Mouse (Mus musculus) G1E (cell line): Measurements from ENCODE around the gene Hspbp1. TPM values are rescaled to one million over a fixed set of nuclear protein-coding genes. Genes with fewer than 3 reads are reported as not detected.

Experiments
- ATAC-seq: 2 replicates; pipeline ENCODE4 v1.8.0; 2016; ENCODE audit warnings: mild to moderate bottlenecking; ENCODE audit not compliant: insufficient number of reproducible peaks, poor library complexity, low FRiP score, severe bottlenecking; ENCODE audit errors: extremely low read depth
- DNase-seq: peaks from one replicate; pipeline ENCODE4 v3.0.0; 2012; ENCODE audit warnings: low spot score
- H3K27me3 ChIP-seq: 2 replicates; pipeline ENCODE4 v1.6.1; 2012; ENCODE audit warnings: mild to moderate bottlenecking, low read length, inconsistent platforms; ENCODE audit not compliant: insufficient read depth
- H3K36me3 ChIP-seq: replicated peaks from 2 replicates; pipeline ENCODE3; 2012; ENCODE audit warnings: mild to moderate bottlenecking, inconsistent platforms
- H3K4me1 ChIP-seq: 2 replicates; pipeline ENCODE4 v1.6.1; 2012; ENCODE audit warnings: low read depth, low read length, inconsistent platforms, mixed read lengths; ENCODE audit not compliant: insufficient read depth
- H3K4me3 ChIP-seq: 2 replicates; pipeline ENCODE4 v1.5.1; 2012; ENCODE audit warnings: low read depth, mild to moderate bottlenecking, inconsistent platforms, low read length, moderate library complexity, mixed read lengths
- H3K9me3 ChIP-seq: replicated peaks from 2 replicates; pipeline ENCODE4 v1.6.1; 2012; ENCODE audit warnings: inconsistent platforms
- CTCF ChIP-seq: IDR thresholded peaks from 2 replicates; pipeline ENCODE4 v1.5.1; 2012; ENCODE audit warnings: low read depth, low read length, inconsistent platforms, mixed read lengths
- GATA1 ChIP-seq: IDR thresholded peaks from 2 replicates; pipeline ENCODE4 v1.6.1; 2012; ENCODE audit warnings: borderline replicate concordance, low read length, inconsistent platforms, mixed read lengths
- GATA2 ChIP-seq: IDR thresholded peaks from 2 replicates; pipeline ENCODE4 v1.6.1; 2012; ENCODE audit warnings: low read depth, low read length, inconsistent platforms, borderline replicate concordance
- POLR2AphosphoS5 ChIP-seq: IDR thresholded peaks from 2 replicates; pipeline ENCODE4 v1.6.1; 2012; ENCODE audit warnings: low read depth, low read length, inconsistent platforms; ENCODE audit not compliant: insufficient replicate concordance
- TAL1 ChIP-seq: conservative IDR thresholded peaks from 2 replicates; pipeline ENCODE4 v1.6.1; 2012; ENCODE audit warnings: low read depth, low read length, inconsistent platforms, mixed read lengths
- polyA plus RNA-seq: library from polyadenylated mRNA; stranded (reverse); fragments of >175 nt; gene quantifications from 2 replicates; pipeline ENCODE4 v1.2.3, GENCODE M21; 2012
- total RNA-seq, 2 experiments: library from RNA; stranded (forward) in 1 of 2; stranded (reverse) in 1 of 2; fragments of 200-1000 nt in 1 of 2; fragments of >200 nt in 1 of 2; fragmentation: Nextera tagmentation in 1 of 2; gene quantifications; 2 replicates each; pipeline ENCODE4 v1.2.3; 2014 to 2017

The Hspbp1 gene
- total and polyA plus RNA-seq, 3 experiments: 26.5 to 124 (median 55.3) TPM

DNA sequence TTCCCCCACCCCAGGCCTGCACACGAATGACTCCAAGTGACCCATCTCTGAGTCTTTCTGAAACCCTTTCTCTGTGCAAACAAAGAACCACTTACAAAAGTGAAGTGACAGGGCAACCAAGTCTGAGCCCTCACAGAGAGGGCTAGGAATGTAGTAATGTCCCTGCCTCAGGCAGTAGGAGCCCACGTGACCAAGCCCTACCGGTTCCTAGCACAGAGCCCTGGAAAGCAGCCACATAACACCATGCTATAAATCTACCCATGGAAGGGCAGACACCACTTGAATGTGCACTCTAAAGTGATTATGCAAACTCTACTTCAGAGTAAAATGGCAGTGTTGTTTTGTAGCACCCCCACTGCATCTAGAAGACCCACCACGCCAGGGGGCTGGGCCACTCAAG, 12.9 kb downstream of the Hspbp1 start:
- Histone ChIP-seq H3K9me3 (no peaks in the 10 kb centered on the region), H3K36me3 (peaks cover 92% of the 10 kb centered on the region), H3K27me3 (no peaks in the 10 kb centered on the region), H3K4me1 (peaks cover 59% of the 10 kb centered on the region), H3K4me3 (no peak overlapping the region)
- no peak for ATAC-seq
- DNase-seq: no peak
- no peak for TF ChIP-seq POLR2AphosphoS5
- no peak for TF ChIP-seq TAL1
- TF ChIP-seq GATA2: no peak
- TF ChIP-seq GATA1: no peak
- TF ChIP-seq CTCF: no peak

DNA sequence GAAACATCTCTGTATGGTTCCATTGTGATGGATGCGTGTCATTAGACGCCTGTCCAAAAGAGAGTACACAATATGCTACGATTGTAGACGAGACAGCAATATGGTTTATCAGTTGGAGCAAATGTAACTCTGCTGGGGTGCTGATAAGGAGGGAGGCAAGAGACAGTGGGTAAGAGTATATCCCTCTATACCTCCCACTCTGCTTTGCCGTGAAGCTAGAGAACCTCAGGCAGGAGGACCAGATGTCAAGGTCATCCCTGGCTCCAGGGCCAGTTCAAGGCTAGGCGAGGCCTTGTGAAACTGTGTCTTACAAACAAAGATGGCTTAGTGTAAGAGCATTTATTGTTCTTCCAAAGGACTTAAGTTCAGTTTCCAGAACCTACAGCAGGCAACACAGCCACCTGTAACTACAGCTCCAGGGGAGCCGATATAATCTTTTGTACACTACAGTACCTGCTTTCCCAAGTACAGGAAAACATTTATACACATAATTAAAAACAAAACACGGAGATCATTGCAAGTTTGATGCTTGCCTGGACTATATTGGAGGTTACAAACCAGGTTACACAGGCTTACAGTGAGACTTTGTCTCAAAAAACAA, 14.1 kb downstream of the Hspbp1 start:
- Histone ChIP-seq H3K27me3 (no peaks in the 10 kb centered on the region), H3K36me3 (peaks cover 94% of the 10 kb centered on the region), H3K4me3 (no peak overlapping the region), H3K9me3 (no peaks in the 10 kb centered on the region), H3K4me1 (peaks cover 53% of the 10 kb centered on the region)
- peak; percentile 38 for DNase-seq
- peak; percentile 92 for ATAC-seq
- TF ChIP-seq GATA1: no peak
- peak; percentile 92 for TF ChIP-seq TAL1

DNA sequence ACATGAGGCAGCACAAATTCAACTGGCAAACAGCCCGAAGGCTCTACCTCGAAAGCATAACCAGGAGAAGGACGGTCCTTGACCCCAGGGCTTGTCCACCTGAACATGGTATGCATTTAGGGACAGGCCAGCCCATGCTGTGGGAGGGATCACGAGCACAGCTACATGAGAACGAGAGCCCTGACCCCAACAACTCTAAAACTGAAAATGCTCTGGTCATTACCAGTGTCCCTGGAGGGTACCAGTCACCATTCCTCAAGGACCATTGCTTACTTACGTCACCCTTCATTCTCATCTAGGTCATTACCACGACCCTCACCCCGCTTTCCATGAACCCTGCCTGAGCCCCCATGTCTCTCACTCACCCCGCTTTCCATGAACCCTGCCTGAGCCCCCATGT, 15.7 kb downstream of the Hspbp1 start:
- Histone ChIP-seq H3K9me3 (no peaks in the 10 kb centered on the region), H3K27me3 (no peaks in the 10 kb centered on the region), H3K4me1 (peaks cover 44% of the 10 kb centered on the region), H3K36me3 (peaks cover 93% of the 10 kb centered on the region), H3K4me3 (no peak overlapping the region)
- TF ChIP-seq CTCF (no peak), GATA2 (no peak), GATA1 (no peak), TAL1 (no peak), POLR2AphosphoS5 (no peak)
- DNase-seq (no peak), ATAC-seq (no peak)

- peaks cover 46% of the 10 kb centered on the region for H3K4me1 ChIP-seq
- TF ChIP-seq GATA2 (no peak), POLR2AphosphoS5 (no peak)
- H3K27me3 ChIP-seq: no peaks in the 10 kb centered on the region
- DNase-seq: no peak
- no peak overlapping the region for H3K4me3 ChIP-seq
- H3K9me3 ChIP-seq: no peaks in the 10 kb centered on the region
- ATAC-seq: no peak
- H3K36me3 ChIP-seq: peaks cover 92% of the 10 kb centered on the region
These were observed 16.4 kb downstream of the Hspbp1 start for GRCm38 (mm10) chr7:4668506-4668905.

- TF ChIP-seq GATA1 (no peak), TAL1 (no peak), GATA2 (no peak), POLR2AphosphoS5 (no peak), CTCF (no peak)
- H3K36me3 ChIP-seq: peaks cover 91% of the 10 kb centered on the region
- ATAC-seq: no peak
These were observed 18.0 kb downstream of the Hspbp1 start for GRCm38 (mm10) chr7:4666871-4667270.

DNA sequence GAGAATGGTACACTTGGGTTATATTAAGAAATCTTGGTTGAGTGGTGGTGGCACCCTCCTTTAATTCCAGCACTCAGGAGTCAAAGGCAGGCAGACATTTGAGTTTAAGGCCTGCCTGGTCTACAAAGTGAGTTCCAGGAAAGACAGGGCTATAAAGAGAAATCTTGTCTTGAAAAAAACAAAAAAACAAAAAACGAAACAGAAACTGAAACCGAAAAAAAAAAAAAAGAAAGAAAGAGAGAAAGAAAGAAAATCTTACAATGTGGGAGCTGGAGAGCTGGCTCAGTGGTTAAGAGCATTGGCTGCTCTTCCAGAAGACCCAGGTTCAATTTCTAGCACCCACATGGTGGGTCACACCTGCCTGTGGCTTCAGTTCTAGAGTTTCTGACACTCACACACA, 21.1 kb downstream of the Hspbp1 start:
- ATAC-seq (no peak), DNase-seq (no peak)
- H3K36me3 ChIP-seq: peaks cover 82% of the 10 kb centered on the region
- TF ChIP-seq POLR2AphosphoS5: no peak
- TF ChIP-seq TAL1: no peak
- no peak for TF ChIP-seq GATA1
- TF ChIP-seq GATA2: no peak
- no peak for TF ChIP-seq CTCF
- H3K27me3 ChIP-seq: no peaks in the 10 kb centered on the region
- H3K4me1 ChIP-seq: peaks cover 36% of the 10 kb centered on the region
- H3K4me3 ChIP-seq: no peak overlapping the region
- no peaks in the 10 kb centered on the region for H3K9me3 ChIP-seq

More at GRCm38 (mm10) chr7:4666871-4667270, 18.0 kb downstream of the Hspbp1 start:
- Histone ChIP-seq H3K9me3 (no peaks in the 10 kb centered on the region), H3K4me3 (no peak overlapping the region), H3K4me1 (peaks cover 41% of the 10 kb centered on the region), H3K27me3 (no peaks in the 10 kb centered on the region)
- DNase-seq: no peak
